Mouse (Mus musculus) heart, adult 2 months (tissue): ENCODE data around the gene Krt2.

Source experiments
- CTCF ChIP-seq: fragments of 200-600 bp; IDR thresholded peaks from 2 replicates; pipeline ENCODE4 v1.8.1; 2022; ENCODE audit warnings: antibody characterized with exemption, mild to moderate bottlenecking, moderate library complexity
- EP300 ChIP-seq: fragments of 200-500 bp; IDR thresholded peaks from 2 replicates; pipeline ENCODE4 v1.6.1; 2011; ENCODE audit warnings: low read depth, low read length, control low read depth; ENCODE audit not compliant: insufficient read depth
- POLR2A ChIP-seq: fragments of 200-500 bp; IDR thresholded peaks from 2 replicates; pipeline ENCODE4 v1.6.1; 2011; ENCODE audit warnings: mild to moderate bottlenecking, low read depth, low read length, control low read depth; ENCODE audit not compliant: insufficient read depth

DNA sequence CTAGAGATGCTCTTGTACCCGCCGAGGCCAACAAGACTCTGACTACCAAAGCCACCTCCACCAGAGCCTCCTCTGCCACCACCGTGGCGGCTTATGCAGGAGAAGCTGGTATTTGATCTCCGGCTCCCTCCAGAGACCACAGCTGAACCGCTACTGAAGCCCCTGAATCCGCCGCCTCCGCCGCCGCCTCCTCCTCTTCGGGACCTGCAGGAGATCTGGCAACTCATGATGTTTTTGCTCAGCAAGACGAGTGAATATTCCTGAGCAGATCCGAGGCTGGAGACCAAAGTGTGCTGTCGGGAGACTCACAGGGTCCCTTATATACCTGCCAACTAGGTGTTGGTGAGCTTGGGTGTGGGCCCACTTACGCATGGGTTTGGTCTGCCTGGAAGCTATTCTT lies at the start of gene Krt2:
- TF ChIP-seq CTCF (no peak), EP300 (no peak), POLR2A (no peak)
